Mouse (Mus musculus) cerebellum, adult 8-10 months (tissue): Measurements from ENCODE around the gene Dlg2.

Experiments used
- DNase-seq: peaks from one replicate; pipeline ENCODE4 v3.0.0; 2022

Dlg2 gene

GRCm38 (mm10) chr7:92327343-92327896 lies 1850.9 kb downstream of the Dlg2 start:
- no peak for DNase-seq

GRCm38 (mm10) chr7:92333220-92333898 lies 1856.9 kb downstream of the Dlg2 start:
- no peak for DNase-seq

GRCm38 (mm10) chr7:92356542-92356941 lies 1880.1 kb downstream of the Dlg2 start:
- no peak for DNase-seq

GRCm38 (mm10) chr7:92363386-92363785 lies 1886.9 kb downstream of the Dlg2 start:
- DNase-seq = no peak

GRCm38 (mm10) chr7:92363800-92364199 lies 1887.3 kb downstream of the Dlg2 start:
- DNase-seq = no peak

- no peak for DNase-seq
Observed at GRCm38 (mm10) chr7:92367111-92367510, 1890.6 kb downstream of the Dlg2 start.

- DNase-seq = no peak
Observed at GRCm38 (mm10) chr7:92370521-92370920, 1894.0 kb downstream of the Dlg2 start.

GRCm38 (mm10) chr7:92371638-92372037 lies 1895.2 kb downstream of the Dlg2 start:
- DNase-seq = no peak

GRCm38 (mm10) chr7:92373863-92374357 lies 1897.4 kb downstream of the Dlg2 start:
- no peak for DNase-seq

- DNase-seq = no peak
Observed at GRCm38 (mm10) chr7:92383913-92384484, 1907.5 kb downstream of the Dlg2 start.

- no peak for DNase-seq
Observed at GRCm38 (mm10) chr7:92392052-92392640, 1915.7 kb downstream of the Dlg2 start.

- DNase-seq = peak; percentile 17
Observed at GRCm38 (mm10) chr7:92396783-92397182, 1920.3 kb downstream of the Dlg2 start.

GRCm38 (mm10) chr7:92398841-92399240 lies 1922.4 kb downstream of the Dlg2 start:
- DNase-seq = no peak

GRCm38 (mm10) chr7:92400551-92400950 lies 1924.1 kb downstream of the Dlg2 start:
- DNase-seq = no peak

GRCm38 (mm10) chr7:92401001-92401688 lies 1924.7 kb downstream of the Dlg2 start:
- DNase-seq = peak; percentile 20

- DNase-seq = no peak
Observed at GRCm38 (mm10) chr7:92408479-92408878, 1932.0 kb downstream of the Dlg2 start.

- DNase-seq = no peak
Observed at GRCm38 (mm10) chr7:92420474-92420873, 1944.0 kb downstream of the Dlg2 start.

- DNase-seq = no peak
Observed at GRCm38 (mm10) chr7:92423017-92423416, 1946.5 kb downstream of the Dlg2 start.

GRCm38 (mm10) chr7:92424703-92425102 lies 1948.2 kb downstream of the Dlg2 start:
- DNase-seq = no peak

GRCm38 (mm10) chr7:92427280-92427679 lies 1950.8 kb downstream of the Dlg2 start:
- DNase-seq = no peak

GRCm38 (mm10) chr7:92428629-92429028 lies 1952.2 kb downstream of the Dlg2 start:
- no peak for DNase-seq

GRCm38 (mm10) chr7:92430254-92430653 lies 1953.8 kb downstream of the Dlg2 start:
- DNase-seq = no peak

- no peak for DNase-seq
Observed at GRCm38 (mm10) chr7:92437168-92437567, 1960.7 kb downstream of the Dlg2 start.
